9 mouse cellular contexts compared by ENCODE assay signal in the genomic region with DNA sequence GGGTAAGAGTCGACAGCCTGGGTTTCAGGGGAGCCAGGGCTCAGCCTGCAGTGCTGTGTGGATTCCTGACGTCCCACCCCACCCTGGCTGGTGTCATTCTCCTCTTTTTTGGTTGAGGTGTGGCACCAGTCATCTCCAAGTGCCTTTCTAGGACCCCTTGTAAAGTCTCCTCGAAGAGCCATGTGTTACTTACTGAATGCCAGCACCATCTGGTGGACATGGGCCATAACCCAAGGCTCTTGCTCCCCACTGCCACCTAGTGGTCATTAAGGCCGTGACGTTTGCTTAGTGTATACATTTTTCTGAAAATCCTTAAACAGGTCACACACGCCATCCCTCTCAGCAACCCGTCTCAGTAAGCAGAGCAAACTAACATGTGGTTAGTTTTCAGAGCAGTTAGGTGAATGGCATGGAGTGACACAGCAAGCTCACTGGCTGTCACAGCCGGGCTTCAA. TPM values are rescaled to one million over a fixed set of nuclear protein-coding genes. Genes with fewer than 3 reads are reported as not detected.
DNase-seq lines count a peak whose midpoint lies in the region; ATAC-seq and TF ChIP-seq lines count a peak whose summit lies in the region.
"Had no signal": no experiment of that assay in that cellular context is flagged by ENCODE, and none has a peak within 500 bp of the region (broad histone marks: within the 10 kb centered on the region; RNA-seq: fewer than 3 reads in every experiment).

No protein-coding gene starts in this region.

- H3K4me1 ChIP-seq in forebrain, embryonic 11.5 days (replicated peaks; ENCODE audit: control insufficient read depth, insufficient read depth, low read length): no peaks in the 10 kb centered on the region
- H3K4me1 ChIP-seq in lung, embryonic 14.5 days (ENCODE audit: insufficient read depth): no peaks in the 10 kb centered on the region
- H3K4me1 ChIP-seq: liver, embryonic 15.5 days had no signal

- no peaks in the 10 kb centered on the region for H3K36me3 ChIP-seq in forebrain, embryonic 11.5 days (ENCODE audit: control insufficient read depth, insufficient read depth, low read length)
- H3K36me3 ChIP-seq in lung, embryonic 14.5 days (ENCODE audit: insufficient read depth): no peaks in the 10 kb centered on the region
- H3K36me3 ChIP-seq: liver, embryonic 15.5 days had no signal

- no peak overlapping the region for H3K27ac ChIP-seq in forebrain, embryonic 11.5 days (ENCODE audit: low read depth, low read length)
- no peak overlapping the region for H3K27ac ChIP-seq in lung, embryonic 14.5 days (ENCODE audit: low read depth)
- H3K27ac ChIP-seq: liver, embryonic 15.5 days had no signal

- H3K9me3 ChIP-seq in forebrain, embryonic 11.5 days (ENCODE audit: control insufficient read depth, low read length): no peaks in the 10 kb centered on the region
- no peaks in the 10 kb centered on the region for H3K9me3 ChIP-seq in lung, embryonic 14.5 days (ENCODE audit: low read depth, low read length)
- H3K9me3 ChIP-seq: liver, embryonic 15.5 days had no signal

- peak; percentile 64 for ATAC-seq in forebrain, embryonic 11.5 days (replicated peaks; ENCODE audit: low FRiP score)
- peak; percentile 80 for ATAC-seq in lung, embryonic 14.5 days (ENCODE audit: insufficient read depth)
- peak; percentile 92 for ATAC-seq in neutrophil, adult 5-6 weeks (ENCODE audit: extremely low read depth, insufficient number of reproducible peaks, low FRiP score, poor library complexity, severe bottlenecking)

- WGBS in forebrain, embryonic 11.5 days: 20% methylated on average over 8 of the region's 8 CpGs
- WGBS in lung, embryonic 14.5 days: 19% methylated on average over 8 of the region's 8 CpGs

- no peak overlapping the region for H3K4me2 ChIP-seq in forebrain, embryonic 11.5 days (ENCODE audit: low read depth, low read length, severe bottlenecking)
- no peak overlapping the region for H3K4me2 ChIP-seq in lung, embryonic 14.5 days
- H3K4me2 ChIP-seq: liver, embryonic 15.5 days had no signal

- TF ChIP-seq CTCF in lung, embryonic 14.5 days (IDR thresholded peaks at IDR 0.05; ENCODE audit: low read depth): peak; percentile 100

- DNase-seq in ES-CJ7 (ENCODE audit: low read depth, low spot score): peak; percentile 91
- DNase-seq in c-Kit-negative CD71-positive TER-119-positive erythroid progenitor cells, embryonic 14.5 days (ENCODE audit: low read depth, low spot score): peak; percentile 78
- DNase-seq in forebrain, embryonic 11.5 days (ENCODE audit: low spot score): peak; percentile 84
- peak; percentile 83 for DNase-seq in heart, postnatal 4 days
- peak; percentile 39 to 87 for DNase-seq in layer of hippocampus, adult 18-20 months (ENCODE audit: low spot score in 2 of 2)
- peak; percentile 96 for DNase-seq in lung, embryonic 14.5 days
- DNase-seq in thymus, postnatal 0 days (ENCODE audit: low spot score): peak; percentile 89

- no peak overlapping the region for H3K4me3 ChIP-seq in forebrain, embryonic 11.5 days (ENCODE audit: low read depth, low read length)
- H3K4me3 ChIP-seq in lung, embryonic 14.5 days (ENCODE audit: low read depth, low read length): no peak overlapping the region
- H3K4me3 ChIP-seq: liver, embryonic 15.5 days had no signal

- no peak overlapping the region for H3K9ac ChIP-seq in forebrain, embryonic 11.5 days (ENCODE audit: low read length)
- no peak overlapping the region for H3K9ac ChIP-seq in lung, embryonic 14.5 days
- H3K9ac ChIP-seq: liver, embryonic 15.5 days had no signal

- no peaks in the 10 kb centered on the region for H3K27me3 ChIP-seq in forebrain, embryonic 11.5 days (ENCODE audit: control insufficient read depth, insufficient read depth, low read length)
- H3K27me3 ChIP-seq in lung, embryonic 14.5 days (ENCODE audit: insufficient read depth, low read length): no peaks in the 10 kb centered on the region
- H3K27me3 ChIP-seq: liver, embryonic 15.5 days had no signal

RNA-seq across cellular contexts. Expression of gene Vps8, which starts 10.3 kb away (rescaled TPM):
- polyA plus RNA-seq in forebrain, embryonic 11.5 days (2014; fragmentation: Nextera tagmentation; extraction: Ambion mirVana): 25.5 and 25.9 TPM in 2 replicates
- total RNA-seq in heart, postnatal 4 days (2021): 10 to 100 TPM; 25.4 to 26.0 TPM
- total RNA-seq in layer of hippocampus, adult 18-20 months (2021): 10 to 100 TPM; 50.9 to 53.4 TPM
- polyA plus RNA-seq in lung, embryonic 14.5 days (2014; fragmentation: Nextera tagmentation; extraction: Ambion mirVana): 18.0 and 19.3 TPM in 2 replicates
- 25.9 and 38.5 TPM in 2 replicates for total RNA-seq in neutrophil, adult 5-6 weeks (2017)
- 8.0 and 8.1 TPM in 2 replicates for polyA plus RNA-seq in thymus, postnatal 0 days (2015; fragmentation: Nextera tagmentation; extraction: Ambion mirVana)
